Mouse (Mus musculus) embryonic fibroblast, embryonic 13.5 days (primary cell): ENCODE results near the gene Inpp1.

Experiments
- CTCF ChIP-seq: IDR thresholded peaks from 2 replicates; pipeline ENCODE4 v1.5.1; 2011; ENCODE audit warnings: mild to moderate bottlenecking, control low read depth, low read length, moderate library complexity, borderline replicate concordance; ENCODE audit not compliant: insufficient read depth
- POLR2A ChIP-seq: IDR thresholded peaks from 2 replicates; pipeline ENCODE4 v1.6.1; 2011; ENCODE audit warnings: low read depth, mild to moderate bottlenecking, control low read depth, low read length, moderate library complexity

- TF ChIP-seq CTCF (no peak), POLR2A (no peak)
These were observed 15.8 kb downstream of the Inpp1 start for GRCm38 (mm10) chr1:52801651-52802050.
